Mouse (Mus musculus) spleen, postnatal 10 days (tissue): Measurements from ENCODE around the gene Pard3b.

Experiments used
- DNase-seq, 2 experiments: peaks; one replicate each; pipeline ENCODE4 v3.0.0; 2021 to 2022; ENCODE audit warnings: low spot score in 2 of 2

The Pard3b gene

DNA sequence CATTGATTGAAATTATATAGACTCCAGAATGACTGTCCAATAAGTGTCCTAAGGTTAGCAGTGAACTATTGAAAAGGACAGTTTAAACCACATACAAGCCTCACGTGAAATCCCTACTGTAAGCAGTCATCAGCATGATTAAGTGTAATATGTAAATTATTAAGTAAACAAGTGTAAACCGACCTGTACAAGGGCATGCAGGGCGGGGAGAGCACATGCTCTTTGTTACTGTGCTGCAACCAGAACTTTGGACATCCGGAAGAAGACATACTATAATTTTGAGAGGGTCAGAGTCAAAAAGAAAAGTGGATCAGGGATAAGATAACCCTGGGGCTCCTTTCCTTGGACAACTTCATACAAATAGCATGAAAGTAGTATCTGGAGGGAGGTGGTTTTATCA, 749.4 kb downstream of the Pard3b start:
- DNase-seq = no peak

DNA sequence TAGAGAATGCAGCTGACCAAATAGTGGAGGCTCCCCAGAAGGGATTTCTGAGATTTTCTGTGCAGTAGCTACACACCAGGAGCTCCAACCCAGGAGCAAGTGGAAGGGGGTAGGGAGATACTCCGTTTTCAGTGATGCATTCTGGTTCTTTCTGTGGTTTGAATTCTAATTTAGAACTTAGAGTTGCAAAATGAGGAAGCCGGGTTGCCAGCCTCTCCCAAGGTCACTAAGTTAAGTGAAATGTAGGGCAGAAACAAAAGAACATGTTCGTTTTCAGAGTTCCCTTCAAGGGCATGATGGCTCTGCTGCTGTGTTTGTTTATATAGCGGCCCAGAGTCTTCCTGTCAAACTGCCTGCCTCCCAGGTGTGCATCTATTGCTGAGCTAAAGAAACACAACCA, 754.2 kb downstream of the Pard3b start:
- DNase-seq = no peak

DNA sequence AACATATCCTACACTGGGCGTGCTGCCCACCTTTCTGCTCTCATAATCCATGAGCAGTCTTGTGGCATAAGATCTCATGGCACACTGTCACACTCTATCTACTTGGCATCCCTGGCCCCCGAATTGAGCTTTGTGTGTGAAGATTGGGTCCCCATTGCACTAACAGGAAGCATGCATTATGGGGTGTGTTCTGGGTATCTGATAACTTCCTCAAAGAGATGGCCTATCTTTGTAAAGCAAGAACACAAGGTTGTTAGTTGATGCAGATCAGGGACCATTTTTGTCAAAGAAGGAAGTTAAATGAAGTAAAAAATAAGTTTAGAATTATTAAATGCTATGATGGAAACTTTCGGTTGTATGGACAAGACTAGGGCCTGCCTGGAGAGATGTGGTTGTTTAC, 755.9 kb downstream of the Pard3b start:
- DNase-seq = no peak

DNA sequence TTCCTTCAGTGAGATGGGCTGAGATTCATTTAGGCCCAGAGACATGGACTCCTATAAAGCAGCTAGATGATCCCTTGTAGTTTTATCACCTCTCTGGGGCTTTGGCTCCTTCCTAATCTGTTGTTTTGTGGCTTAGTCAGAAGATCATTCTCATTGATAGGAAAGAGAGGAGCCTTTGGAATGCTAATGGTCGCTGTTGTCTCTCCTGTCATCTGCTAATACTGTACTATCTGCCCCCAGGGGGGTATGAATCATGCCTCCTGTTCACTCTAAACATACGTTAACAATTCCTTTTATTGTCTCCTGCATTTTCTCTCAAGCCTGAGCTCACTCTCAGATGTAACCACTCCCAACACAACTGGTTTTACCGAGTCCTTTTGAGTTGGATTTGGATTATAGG, 759.6 kb downstream of the Pard3b start:
- no peak for DNase-seq

DNA sequence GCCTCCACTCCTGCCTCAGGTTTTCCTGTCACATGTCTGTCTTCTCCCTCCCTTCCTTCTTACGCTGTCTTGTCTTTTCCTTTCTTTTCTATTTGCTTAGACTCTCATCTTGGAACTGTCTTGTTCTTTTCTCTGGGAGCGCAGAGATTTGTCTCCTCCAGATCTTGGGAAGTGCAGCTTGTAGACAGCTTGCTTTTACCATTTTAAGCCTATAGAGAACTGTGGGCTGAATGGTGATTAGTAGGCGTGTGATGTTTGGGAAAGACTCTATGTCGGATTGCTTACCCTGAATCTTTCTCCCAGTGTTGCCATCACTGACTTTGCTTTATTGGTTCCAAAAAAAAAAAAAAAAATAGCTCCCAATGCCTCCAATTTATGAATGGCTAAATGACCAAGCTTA, 760.1 kb downstream of the Pard3b start:
- DNase-seq = no peak

DNA sequence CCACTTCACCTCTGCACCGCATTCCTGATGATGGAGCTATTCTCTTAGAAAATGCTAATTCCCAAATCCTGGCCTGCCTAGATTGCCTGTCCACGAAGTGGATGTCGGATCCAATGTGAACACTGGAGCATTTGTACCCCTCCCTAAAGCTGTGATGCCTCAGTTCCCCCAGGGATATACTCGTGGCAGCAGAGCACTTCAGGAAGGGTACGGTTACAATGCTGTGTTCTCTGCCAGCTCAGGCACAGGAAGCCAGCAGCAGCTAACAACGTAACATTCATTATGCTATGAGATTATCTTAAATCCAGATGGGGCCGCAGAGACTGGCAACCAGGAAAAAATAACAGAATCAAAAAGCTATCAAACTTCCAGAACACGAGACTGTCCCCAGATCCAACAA, 766.4 kb downstream of the Pard3b start:
- no peak for DNase-seq

DNA sequence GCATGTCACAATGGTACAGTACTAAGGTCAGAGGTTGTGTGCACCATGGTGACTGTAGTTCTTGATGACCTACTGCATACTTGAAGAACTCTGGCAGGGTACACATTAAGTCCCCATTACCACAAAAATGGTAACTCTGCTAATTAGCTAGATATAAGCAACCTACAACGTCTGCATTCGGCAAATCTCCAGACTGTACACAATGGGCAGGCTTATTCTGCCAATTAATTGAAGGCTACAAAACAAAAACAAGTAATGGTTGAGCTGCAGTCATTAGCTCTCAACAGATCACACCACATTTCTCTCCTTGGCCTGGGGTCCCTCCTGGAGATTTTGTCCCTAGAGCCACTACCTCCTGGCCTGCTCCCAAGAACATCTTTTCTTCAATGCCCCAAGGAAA, 772.7 kb downstream of the Pard3b start:
- DNase-seq = no peak

DNA sequence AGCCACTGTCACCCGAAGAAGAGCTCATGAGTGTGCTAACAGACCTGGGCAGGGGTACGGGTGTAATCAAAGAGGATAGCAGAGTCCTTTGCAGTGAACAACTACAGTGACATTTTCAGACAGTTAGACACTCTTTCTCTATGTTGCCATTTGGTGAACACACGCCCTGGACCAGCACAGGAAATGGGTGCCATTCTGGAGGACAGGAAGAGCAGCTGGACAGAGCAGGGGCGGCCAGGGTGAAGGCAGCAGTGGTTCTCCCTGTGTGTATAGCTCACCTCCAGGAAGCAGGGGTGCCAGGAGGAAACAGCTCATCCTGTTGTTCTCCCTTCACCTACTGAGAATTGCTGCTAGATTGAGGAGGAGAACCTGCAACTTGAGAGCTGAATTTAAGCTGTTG, 773.4 kb downstream of the Pard3b start:
- no peak for DNase-seq

DNA sequence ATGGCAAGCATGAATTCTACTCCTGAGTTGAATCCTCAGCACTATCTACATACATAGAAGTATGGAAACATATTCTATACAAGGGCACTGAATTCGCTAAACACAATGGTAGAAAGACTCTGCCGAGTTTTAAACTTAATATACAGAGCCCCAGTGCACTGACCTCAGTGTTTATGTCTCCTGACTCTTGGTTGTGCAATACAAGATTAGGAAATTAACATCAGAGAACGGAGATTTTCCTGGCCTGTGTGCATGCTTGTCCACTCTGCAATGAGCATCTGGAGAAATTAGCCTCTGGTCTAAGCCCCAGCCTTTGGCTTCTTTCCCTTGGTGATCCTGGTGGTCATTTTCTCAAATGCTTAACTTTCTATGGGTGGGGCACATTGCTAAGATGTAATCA, 774.4 kb downstream of the Pard3b start:
- no peak for DNase-seq

DNA sequence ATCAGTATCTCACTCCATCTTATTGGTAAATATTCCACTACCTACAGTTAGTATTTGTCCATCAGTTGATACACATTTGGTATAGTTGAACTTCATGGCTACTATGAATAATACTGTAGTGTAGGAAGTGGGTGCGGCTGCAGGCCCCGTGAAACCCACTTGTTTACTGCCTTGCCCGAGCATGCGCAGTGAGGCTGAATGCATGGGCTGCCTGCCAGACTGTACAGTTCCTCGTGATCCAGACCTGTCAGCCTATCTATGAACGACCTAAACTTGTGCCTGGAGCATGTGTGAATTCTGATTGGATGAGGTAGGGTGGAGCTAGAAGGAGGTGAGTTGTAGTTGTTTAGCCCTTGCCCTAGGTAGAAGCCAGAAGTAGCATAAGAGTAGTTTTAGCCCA, 775.9 kb downstream of the Pard3b start:
- DNase-seq = no peak

DNA sequence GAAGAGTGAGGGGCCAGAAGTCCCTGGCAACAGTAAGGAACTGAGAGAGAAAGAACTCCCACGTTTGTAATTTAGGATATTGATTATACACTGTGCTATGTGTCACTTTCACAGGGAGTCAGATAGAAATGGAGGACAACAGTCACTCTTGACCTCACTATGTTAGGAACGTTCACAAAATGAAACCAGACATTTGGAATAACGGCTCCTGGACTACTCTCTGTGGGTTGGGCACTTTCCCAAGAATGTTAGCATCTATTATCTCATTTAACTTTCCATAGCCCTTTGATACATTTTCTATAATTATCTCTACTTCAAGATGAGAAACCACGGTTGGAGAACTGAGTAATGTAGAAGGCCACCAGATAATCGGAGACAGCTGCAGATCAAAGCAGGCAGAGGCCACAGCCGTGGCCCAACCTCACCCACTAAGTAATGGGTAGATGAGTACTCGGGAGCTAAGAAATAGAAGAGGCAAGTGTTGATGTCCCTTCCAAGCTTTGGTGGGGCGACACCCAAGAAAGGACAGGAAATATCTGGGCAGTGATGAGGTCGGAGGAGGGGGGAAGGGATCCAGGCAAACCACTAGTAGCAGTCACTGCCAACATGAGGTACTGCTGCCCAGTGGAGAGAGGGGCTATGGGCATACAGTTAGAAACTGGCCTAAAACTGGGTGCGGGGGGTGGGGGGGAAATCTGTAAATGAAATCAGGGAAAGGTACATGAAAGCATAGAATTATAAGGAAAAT, 778.2 kb downstream of the Pard3b start:
- no peak for DNase-seq

DNA sequence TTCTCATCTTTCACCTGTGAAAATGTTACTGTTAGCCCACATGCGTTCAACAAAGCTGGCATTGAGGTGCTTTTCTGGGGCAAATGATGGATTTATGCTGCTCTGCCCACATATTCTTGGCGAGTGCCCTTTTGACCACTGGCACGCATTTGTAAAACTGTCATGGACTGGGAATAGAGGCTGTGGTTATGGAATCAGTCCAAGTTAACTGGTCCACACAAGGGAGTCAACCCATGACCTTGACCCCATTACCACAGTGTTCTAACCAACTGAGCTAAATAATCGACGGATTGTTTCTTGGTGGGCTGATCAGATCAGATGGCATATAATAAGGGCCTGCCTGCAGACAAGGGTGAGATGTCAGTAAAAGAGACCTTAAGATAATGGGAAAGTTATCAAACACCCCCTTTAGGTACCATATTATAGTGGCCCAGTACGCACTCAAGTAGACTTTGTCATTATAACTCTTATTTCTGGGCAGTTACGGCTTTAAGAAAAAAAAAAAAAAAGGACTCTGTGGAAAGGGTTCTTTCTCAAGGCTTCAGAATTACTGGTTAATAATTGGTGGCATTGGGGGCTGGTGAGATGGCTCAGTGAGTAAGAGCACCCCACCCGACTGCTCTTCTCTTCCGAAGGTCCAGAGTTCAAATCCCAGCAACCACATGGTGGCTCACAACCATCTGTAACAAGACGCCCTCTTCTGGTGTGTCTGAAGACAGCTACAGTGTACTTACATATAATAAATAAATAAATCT, 784.4 kb downstream of the Pard3b start:
- no peak for DNase-seq

DNA sequence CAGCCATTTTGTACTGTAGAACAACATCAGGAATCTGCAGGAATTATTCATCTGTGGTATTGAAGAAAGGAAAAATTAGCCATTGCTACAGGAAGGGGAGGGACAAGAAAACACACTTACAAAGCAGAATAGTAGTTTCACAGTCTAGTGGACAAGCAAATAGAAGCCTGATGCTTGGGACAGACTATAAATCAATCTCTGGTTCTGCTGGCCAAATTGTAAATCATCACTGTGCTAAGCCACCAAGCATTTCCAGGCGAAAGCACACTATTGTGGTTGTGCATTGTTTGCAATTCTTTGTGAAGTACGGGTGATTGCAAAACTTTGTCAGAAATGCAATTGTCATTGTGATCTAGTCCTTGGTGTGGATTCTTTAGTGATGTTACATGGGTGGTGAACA, 786.7 kb downstream of the Pard3b start:
- no peak for DNase-seq

DNA sequence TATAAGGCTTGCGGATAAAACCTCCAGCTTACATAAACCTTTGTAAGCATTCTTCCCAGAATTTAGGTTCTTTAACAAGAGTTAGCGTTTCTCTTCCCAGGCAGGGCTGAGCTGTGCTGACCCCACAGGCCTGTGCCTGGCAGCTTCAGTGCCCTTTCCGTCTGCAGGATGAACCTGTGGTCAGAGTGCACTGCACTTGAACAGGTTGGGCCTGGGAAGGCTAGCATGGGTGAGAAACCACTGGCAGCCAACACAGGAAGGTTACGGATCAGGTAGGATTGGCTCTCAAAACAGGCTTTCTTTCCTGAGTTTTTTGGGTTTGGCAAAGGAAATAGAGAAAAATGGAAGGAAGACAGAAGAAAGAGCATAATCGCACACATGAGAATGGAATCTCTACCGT, 790.1 kb downstream of the Pard3b start:
- DNase-seq = no peak

DNA sequence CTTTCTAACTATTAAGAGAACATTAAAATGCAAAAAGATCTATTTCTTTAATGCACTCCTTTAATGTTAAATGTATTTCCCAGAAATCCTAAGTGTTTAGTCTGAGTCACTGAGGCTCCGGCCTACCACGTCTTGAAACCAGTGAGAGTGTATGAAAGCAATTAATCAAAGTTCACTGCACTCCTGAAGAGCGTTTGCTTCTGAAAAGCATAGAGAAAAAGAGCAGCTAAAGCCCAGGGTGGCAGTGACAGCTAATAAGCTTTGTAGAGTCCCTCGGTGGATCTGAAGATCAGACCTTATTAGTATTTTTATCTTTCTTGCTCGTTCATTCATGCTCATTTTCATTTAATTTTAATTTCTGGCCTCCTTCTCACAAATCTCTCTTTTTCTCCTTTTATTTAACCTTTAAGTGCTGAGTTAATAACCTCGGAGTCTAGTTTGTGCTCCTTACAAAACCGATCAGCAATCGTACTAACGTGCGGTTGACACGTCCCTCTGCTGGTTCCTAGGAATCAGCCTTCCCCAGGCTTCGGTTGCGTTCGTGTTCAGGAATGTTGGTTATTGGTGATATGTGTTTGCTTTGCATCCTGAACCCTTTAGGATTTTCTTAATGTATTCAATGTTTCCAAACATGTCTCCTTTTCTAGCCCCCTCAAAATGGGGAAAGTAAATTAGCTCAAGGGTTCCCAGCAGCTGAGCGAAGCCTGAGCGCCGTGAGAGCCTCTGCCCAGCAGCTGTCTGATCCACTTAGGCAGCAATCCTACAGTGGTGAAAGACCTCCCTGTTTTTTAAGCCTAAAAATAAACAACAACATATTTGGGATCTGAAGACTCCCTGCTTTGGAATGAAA, 790.9 kb downstream of the Pard3b start:
- no peak for DNase-seq

DNA sequence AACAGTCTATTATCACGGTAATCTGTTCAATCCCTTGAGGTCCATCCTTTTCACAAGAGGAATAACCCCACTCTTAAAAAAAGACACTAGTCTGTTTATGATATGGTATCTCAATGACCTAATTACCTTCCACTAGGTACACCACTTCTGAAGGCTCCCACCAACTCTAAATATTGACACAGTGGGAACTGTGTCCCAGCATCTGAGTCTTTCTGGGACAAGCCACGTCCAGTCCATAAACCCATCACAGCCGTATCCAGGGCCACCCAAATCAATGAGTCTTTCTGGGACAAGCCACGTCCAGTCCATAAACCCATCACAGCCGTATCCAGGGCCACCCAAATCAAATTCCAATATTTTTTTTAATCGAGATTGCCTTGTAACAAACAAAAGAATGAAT, 792.4 kb downstream of the Pard3b start:
- no peak for DNase-seq

DNA sequence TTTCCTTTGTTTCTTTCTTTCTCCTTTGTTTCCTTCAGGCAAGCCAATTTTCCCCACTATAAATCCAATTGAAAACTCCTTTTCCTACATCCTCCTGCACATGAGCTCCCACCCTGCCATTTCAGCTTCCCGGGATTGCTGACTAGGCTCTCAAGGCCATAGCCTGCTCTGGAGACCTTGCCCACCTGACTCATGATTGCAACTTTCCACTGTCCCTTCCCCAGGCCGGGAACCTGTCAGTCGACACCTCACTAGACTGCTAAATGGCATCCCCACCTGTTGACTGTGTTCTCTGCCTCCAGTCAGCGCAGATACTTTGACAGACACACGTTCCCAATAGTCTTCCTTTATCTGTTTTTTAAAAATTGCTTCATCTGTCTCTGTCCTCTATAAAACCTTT, 795.3 kb downstream of the Pard3b start:
- DNase-seq = no peak

DNA sequence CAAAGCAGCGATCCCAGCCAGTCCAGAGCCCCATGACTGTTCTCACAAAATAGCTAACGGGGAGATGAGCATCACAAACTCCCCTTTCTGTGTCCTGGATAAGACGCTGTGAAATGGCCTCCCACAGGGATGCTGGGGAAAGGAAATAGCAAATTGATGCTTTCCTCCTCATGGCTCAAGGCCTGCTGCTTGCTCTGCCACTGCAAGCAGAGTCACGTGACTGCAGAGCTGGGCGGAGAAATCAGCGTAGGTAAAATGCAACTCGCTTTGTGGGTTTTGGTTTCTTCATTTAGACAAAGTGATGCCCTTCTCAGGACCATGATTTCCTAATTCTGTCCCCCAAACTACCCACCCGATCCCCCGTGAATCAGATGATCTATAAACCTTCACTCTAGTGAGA, 797.2 kb downstream of the Pard3b start:
- DNase-seq = no peak

DNA sequence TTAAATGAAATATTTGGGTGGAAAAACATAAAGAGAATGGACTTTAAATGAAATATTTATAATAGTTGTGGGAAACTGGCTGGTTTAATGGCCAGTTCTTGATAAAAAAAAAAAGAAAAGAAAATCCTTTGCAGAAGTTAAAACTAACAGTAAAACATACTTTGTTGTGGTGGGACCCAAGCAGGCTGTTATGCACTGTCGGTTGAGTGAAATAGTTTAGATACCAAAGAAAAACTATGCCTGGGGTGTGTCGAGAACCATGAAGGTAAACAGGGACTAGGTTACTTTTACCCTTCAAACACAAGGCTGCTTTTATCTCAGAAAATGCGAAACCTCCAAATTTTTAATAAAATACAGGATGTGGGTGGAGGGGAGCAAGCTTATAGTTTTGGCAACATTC, 797.7 kb downstream of the Pard3b start:
- no peak for DNase-seq

DNA sequence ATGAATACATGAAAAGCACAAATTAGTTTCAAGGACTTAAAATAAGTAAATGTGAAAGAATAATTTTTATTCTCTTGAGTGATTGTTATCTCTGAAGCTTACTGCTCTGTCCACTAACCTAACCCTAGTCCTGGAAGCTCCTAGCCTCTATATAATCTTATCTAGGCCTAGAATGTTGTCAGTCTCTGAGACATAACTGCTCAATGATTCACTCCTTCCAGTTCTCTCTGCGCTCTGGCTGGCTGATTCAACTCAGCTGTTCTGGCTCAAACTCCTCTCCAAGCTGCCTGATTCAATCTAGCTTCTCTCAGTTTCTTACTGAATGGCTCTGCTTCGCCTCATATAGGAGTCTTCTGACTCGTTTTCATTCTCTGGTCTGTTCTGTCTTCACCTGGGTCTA, 798.9 kb downstream of the Pard3b start:
- no peak for DNase-seq

DNA sequence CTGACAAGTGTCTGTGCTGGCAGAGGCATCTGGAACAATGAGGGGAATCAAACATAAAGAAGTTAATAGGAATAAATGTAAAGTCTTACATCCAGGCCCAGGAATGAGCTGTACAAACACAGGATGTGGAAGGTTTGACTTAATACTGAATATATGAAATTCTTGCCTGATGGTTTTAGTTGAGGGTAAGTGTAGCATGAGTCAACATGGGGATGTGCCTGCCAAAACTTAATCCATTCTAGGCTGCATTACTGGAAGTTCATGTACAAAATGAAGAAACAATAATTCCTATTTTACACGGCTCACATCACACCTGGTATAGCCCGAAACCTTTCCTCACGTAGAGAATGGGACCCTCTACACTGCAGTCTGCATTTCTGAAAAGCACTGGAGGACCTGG, 805.8 kb downstream of the Pard3b start:
- DNase-seq = no peak

DNA sequence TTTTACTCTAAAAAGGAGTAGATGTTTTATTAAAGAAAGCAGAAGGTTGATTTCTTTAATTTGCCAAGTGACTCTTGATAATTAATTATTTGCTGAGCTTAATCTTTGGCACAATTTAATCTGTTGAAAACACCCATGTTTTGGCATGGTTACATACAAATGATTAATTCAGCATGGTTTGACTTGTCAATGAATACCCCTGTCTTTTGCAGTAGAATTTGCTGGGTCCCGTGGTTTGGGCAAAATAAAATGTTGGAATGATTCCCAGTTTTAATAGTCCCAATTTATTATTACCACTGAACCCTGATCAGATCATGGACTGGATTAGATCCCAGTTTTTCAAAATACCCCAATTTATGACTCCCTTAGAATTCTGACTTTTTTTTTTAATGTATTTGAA, 808.2 kb downstream of the Pard3b start:
- DNase-seq = no peak
